Mouse (Mus musculus) neural tube, embryonic 10.5 days (tissue): ENCODE measurements at regions not wholly inside any gene's neighbourhood (a gene's known extent, or its start where the extent isn't known, plus 50 kb on each side); places are given as distances from the start of the nearest gene placed in this dataset.
A peak's percentile ranks its signal among the peaks of the same experiment; 100 is the strongest.

Experiments
- DNase-seq: peaks from one replicate; pipeline ENCODE4 v3.0.0-alpha.2; 2017; ENCODE audit warnings: low spot score; ENCODE audit errors: extremely low spot score

DNA sequence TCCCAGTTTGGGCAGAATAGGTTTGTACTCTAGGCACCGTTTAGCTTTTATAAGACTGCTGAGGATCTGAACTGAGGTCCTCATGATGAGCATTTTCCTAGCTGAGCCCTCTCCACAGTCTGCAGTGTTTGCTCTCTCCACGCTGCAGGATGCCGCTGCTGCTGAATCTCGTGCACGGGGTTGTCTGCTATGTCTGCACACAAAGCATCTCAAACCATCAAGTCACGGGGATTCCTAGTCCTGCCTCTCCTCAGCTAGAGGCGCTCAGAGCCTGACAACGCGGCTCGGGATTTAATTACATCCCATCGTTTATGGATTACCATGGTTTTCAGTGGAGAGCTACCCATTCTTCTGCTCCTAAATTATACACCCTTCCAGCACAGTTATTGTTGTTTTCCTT is 175.6 kb downstream of the Rnf144b start:
- no peak for DNase-seq

DNA sequence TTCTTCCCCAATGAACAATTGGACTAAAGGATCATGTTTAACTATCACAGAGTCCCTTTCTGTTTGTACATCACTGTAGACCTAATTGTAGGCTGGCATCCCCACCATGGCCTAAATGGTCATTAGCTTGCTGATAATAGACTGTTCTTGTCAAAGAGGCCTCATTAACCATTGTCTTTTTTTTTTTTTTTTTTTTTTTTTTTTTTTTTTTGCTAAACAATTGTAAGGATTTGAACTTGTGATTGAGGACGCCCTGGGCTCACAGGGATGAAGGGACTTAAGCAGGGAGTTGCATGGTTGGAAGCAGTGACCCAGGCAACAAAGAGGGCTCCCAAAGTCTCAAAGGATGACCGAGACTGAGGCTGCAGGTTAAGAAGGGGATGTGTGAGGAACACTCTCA is 178.0 kb downstream of the Rnf144b start:
- DNase-seq: no peak

DNA sequence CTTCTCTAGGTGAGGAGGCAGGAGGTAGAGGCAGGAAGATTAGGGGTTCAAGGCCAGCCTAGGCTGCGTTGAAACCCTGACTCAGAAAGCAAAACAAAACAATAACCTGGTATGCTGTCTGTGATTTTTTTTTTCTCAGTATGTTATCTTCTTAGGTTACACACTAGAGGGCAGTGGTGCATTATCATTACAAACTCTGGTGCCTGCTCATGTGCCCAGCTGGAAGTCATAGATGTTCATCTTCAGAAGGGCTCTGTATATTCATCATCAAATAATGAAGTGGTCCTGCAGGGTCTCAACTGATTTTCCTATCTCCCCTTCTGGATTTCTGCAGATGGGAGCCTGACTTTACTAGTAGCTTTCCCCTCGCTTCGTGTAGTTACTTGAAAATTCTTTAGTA is 178.6 kb downstream of the Rnf144b start:
- DNase-seq: no peak

DNA sequence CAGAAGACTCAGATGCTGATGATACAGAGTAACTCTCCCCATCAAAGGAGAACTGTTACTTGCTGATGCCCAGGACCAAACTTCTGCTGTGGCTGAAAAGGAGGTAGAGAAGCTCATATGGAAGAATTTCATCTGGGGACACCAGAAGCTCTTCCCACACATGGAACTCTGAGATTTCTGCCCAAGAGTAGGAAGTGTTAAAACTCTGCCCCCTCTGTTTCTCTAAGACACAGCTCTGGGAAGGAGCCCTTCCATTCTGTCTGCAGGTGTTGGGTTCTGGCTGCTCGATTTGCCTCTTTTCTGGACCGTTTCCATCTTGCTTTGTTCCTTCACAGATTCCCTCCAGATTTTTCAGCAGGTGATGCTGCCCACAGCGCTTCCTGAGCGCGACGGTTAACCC is 187.0 kb downstream of the Rnf144b start:
- DNase-seq: no peak

DNA sequence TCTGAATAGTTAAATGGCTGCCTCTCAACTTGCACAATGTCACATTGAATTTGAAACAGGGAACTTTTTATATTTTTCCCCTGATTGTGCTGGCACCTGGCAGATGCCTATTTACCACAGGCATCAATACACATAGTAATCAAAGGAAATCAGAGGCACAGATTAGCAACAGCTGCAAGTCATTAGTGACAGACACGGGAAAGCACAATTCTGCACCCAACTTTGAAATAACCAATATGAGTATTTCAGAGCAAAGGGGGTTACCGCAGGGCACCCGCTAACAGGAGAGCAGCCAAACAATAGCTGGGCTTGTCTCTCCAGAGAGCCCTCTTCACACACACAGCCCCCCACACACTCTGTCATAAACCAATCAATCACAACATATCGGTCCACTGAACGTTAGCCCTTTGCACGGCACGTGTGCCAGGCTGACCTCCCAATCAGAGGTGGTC is 188.3 kb downstream of the Rnf144b start:
- no peak for DNase-seq

DNA sequence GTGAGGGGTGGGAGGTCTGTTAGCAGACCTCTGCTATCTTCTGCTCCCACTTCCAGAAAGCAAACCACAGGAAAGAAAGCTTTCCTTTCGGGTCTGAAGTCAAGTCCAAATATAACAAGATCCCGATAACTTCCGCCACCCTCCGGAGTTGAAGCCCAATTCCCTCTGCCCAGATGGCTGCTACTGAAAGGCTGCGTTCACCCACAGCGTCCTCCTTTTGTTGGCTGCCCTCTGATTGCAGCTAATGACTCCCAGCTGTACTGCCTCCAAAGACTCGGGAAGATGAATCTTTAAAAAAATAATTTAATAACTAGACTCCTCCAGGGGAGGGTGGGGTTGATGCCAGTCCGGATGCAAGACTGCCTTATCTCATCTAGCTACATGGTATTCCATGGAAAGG is 197.1 kb downstream of the Rnf144b start:
- no peak for DNase-seq

DNA sequence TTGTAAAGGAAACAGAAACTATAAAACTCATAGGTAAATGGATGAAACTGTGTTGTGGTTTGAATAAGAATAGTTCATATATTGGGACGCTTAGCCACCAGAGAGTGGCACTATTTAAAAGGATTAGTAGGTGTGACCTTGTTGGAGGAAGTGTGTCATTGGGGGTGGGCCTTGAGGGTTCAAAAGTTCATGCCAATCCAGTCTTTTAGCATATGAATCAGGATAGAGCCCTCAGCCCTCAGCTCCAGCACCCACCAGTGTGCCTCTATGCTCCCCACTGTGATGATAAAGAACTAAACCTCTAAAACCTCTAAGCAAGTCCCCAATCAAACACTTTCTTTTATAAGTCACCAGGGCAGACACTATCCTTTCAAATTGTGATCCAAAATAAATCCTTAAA is 199.4 kb downstream of the Rnf144b start:
- DNase-seq: no peak

DNA sequence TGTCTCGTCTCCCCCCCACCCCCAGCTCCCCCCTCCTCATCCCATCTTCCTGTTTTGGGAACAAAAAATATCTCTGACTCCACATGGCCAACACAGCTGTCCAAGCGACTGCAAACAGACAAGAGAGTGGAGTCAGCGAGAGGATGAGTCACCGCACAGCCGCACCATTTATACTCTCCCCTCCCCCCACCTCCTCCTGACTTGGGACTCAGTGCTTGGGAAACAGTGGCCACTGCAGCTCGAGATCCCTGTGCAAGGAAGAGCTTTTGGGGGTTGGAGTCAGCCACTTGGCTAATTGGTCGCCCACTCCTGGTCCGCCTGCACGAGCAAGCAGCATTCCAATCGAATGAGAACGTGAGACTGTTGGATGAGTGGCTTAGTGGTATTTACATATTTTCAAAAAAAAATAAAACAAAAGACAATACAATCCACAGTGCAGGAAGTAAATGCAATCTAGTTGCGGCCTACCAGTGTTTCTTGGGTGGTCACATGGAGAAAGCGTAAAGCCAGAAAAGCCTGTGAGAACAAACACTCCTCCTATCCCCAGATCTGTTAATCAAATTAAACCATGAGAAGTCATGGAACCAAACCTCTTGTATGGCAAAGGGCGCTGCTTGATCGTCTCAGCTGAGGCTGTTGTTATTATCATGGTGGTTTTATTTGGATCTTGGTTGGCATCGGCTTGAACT is 213.7 kb downstream of the Rnf144b start:
- DNase-seq: no peak

DNA sequence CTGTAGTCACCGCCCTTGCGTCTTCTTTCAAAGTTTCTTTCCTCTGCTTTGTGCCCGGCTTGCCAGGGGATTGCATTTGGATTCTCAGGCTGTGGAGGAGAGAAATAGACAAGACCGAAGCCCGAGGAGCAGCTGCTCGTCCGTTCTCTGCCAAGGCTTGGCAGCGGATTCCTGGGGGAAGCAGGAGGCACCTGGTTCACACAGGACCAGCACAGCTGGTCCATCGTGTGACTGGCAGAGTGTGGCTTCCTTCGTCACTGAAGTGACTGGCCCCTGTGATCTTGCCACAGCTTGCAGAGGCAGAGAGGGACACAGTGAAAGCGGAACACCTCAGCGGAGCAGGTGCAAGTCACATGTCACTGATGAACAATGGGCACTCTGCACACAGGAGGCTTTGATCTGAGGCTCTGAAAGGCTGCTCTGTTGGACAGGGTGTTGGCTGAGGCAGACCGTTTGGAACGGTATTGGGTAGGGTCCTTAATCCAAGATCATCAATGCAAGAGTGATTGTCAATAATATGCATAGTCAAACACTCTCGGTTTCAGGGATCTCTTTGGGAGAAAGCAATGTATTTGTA is 214.5 kb downstream of the Rnf144b start:
- no peak for DNase-seq

DNA sequence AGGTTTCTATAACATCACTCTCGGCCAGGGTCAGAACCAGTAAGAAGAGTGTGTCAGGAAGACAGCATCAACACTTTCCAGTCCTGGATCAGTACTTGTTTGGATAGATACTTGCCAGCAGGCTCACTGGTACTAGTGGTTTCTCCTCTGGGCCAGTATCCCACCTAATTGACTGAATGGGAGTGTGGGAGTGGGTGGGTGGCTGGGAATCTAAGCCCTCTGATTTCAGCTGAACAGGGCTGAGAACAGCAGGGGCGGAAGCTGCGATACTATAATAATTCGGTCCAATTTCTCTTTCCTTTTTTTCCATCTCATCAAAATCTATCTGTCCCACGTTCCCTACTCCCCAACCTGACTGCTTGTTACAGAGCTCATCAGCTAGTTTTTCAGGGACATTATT is 217.0 kb downstream of the Rnf144b start:
- no peak for DNase-seq

DNA sequence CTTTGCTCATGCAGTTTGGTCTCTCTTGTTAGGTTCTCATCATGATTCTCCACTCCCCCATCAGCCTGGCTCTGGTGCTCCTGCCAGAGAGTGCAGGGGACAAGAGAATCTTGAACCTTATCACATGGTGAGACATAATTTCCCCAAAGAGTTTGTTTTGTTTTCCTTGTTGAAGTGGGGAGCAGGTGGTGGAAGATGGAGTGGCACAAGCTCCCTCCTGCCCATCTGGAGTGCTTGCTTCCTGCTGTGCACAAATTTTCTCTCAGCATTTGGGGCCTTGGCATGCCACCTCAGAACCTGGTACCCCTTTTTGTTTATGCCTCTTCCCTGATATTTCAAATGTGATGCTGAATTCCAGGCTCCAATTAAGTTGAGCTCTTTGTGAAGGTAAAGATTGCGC is 219.9 kb downstream of the Rnf144b start:
- DNase-seq: no peak

DNA sequence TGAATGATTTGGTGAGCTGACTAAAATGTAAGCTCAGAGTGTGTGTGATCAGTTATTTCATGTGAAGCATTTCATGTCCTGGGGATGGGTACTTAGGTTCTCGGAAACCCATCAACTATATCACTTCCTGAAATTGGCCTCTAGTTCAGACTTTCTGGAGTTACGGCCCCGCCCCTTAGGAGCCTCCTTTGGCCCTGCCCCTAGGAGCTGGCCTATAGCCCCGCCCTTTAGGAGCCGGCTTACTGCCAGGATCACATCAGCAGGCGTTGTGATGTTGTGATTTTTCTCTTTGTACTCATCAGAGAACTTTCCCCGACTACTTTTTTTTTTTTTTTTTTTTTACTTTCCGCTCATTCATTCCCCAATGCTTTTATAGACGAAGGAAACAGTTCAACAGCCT is 223.1 kb downstream of the Rnf144b start:
- DNase-seq: no peak

DNA sequence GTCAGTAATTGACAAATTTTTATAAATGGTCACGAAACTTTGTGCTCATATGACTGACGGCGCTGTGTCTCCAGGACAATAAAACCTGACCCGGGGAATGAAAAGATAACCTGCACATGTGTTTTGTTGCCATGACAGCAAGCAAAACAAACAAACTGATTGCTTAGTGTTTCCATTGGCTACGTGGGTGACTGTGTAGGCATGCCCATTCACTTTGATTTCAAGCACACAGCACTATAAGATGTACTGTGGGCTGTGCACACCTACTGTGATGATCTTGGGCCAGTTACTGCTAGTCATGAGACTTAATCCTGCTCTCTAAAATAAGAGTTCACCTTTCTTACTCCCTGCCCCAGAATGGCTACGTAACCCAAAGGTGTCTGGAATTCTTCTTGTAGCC is 225.4 kb downstream of the Rnf144b start:
- DNase-seq: no peak

DNA sequence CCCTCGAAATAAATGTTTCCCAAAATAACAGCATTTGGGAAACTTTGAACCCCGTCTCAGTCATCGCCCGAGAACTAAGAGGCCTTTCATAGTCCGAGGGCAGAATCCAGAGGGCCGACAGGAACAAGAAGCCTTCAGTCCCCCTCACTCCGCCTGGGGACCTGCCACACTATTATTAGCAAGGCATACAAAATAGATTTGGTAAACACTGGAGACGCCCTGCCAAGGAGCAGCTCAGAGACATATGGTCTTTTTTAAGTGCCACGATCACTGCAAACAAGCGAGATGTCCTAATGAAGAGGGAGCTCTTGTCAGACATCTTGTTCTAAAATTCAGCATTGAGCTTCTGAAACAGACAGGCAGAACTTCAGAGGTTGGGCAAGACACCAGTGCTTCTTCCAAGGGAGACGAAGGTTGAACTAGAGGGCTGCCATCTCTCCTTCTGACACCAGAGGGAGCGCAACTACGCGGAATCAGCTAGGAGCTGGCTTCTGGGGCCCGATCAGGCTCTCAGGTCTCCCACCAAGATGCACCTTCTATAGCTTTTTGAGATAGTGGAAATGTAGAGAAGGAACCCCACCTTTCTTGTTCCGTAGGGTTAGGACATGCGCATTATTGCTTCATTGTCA is 226.2 kb downstream of the Rnf144b start:
- peak; percentile 75 for DNase-seq

DNA sequence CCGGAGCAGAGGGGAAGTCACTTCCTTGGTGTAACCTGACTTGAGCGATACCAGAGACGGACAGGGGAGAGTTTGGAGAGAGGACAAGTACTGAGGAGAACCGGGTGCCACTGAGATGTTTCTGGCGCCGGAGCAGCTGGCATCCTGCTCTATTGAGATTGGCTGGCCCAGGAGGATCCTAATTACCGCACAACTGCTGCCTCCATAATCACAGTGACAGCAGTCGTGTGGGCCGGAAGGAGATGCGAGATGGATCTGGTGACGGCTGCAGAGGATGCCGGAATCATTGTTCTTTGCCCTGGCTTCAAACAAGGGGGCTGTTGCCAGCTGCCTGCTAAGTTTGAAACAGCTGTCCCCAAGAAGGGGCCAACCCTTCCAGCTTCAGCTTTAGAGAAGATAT is 232.0 kb downstream of the Rnf144b start:
- no peak for DNase-seq

DNA sequence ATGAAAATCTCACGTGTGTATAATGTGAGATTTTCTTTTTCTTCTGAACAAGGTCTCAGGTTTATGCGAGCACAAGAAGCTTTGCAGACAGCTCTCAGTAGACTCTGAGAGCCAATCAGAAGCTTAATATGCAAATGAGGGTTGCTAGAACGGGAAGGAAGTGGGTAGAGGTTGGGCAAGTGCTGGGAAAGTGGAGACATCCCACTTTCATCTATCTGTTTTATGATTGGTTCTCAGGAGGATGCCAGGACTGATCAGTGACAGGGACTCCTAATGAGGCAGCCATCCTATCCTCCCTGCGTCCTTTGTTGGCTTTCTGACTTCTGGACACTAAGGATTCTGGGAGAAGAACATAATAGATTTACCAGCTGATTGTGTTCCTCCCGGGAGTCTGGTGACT is 232.7 kb downstream of the Rnf144b start:
- no peak for DNase-seq

DNA sequence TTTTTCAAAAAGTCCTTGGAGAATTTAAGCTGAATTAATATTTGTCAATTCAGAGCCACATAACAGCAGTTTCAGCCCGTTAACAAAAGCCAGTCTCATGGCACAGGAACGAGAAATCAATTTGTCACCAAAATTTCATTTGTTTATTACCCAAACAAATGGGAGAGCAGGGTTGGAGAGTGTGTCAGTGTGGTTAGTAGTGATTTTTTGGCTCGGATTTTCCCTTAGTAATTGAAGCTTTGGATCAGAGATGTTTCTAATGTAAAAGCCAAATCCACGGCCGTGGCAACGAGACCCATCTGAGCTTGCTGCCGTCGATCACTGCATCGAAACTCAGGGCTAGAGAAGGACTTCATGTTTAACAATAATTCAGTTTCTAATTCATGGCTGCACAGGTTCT is 236.5 kb downstream of the Rnf144b start:
- DNase-seq: no peak

DNA sequence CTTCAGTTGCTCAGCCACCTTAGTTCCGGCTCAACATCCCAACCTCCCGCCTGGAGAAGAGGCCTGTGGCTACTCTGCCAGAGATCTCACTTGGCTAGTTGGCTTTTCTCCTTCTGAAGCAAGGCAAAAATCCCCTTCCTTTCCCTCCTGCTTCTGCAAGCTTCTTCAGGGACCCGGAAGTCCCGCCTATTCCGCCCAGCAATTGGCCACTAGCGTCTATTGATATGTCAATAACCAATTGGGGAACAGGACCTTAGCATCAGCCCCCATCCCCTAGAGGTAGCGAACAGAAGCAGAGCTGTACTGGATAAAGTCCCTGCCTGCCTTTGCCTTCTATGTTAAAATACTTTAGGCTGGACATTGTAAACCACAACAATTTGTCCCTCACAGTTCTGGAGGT is 243.3 kb downstream of the Rnf144b start:
- DNase-seq: no peak

DNA sequence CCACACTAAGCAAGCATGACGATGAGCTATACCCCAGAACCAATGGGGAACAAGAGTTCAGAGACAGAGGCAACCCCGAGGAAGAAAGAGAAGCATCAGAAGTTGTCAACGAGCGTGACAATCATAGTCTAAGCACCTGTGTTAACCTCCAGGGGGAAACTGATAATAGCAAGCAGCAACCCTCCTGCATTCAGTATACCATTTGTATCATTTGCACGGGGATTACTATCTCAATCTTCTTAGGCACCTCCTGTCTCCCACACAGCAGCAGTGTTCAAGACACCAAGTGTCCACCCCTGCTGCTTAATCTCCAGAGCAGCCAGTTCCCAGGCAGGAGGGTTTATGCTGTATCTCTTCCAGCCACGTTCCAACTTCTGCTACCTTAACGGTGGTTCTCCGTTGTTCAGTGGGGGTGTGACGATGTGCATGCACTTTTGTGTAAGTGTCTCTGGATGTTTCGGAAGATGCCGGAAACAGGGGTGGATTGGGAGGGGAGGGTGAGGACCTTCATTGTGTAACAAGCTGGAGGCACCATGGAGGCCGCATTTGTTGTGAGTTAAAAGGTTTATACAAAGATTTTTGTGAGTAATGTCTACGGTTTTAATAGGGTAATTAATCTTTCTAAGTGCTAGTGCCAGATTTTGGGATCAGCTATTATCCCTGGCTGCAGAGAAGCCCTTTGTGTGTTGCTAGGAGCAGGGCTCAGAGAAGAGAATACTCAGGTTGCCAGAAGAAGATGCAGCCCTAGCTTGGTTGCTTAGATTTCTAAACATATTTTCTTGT is 245.8 kb downstream of the Rnf144b start:
- DNase-seq: no peak

DNA sequence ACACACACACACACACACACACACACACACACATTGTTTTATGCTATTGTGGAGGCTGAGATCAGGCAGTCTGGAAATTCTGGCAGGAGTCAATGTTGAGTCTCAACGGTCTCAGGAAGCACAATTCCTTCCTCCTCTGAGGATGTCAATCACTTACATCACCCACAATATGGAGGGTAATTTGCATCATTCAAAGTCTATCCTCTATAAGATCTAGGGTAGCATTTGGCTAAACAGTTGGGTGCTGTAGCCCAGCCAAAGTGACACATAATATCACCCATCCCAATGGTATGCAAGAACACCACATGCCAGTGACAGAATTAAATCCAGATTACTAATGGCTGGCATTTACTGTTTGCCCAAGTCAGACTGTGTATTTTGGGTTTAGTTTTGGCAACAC is 252.1 kb downstream of the Rnf144b start:
- no peak for DNase-seq

DNA sequence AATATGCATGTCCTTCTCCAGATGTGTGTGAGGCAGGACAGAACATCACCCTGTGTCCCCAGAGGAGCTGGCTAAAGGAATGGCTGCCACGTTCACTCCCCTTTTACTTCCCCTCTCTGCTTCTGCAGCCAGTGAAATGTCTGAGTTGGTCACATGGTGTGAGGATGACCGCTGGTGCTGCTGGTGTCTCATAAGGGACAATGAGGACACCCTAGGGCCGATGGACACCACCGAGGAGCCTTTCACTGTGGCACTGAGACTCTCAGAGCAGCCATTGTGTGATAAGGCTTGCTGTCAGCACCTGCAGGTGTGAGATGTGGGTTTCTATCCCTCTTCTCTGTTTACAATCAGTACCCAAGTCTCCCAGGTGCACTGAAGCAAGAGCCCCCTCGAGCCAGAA is 268.6 kb downstream of the Rnf144b start:
- no peak for DNase-seq

DNA sequence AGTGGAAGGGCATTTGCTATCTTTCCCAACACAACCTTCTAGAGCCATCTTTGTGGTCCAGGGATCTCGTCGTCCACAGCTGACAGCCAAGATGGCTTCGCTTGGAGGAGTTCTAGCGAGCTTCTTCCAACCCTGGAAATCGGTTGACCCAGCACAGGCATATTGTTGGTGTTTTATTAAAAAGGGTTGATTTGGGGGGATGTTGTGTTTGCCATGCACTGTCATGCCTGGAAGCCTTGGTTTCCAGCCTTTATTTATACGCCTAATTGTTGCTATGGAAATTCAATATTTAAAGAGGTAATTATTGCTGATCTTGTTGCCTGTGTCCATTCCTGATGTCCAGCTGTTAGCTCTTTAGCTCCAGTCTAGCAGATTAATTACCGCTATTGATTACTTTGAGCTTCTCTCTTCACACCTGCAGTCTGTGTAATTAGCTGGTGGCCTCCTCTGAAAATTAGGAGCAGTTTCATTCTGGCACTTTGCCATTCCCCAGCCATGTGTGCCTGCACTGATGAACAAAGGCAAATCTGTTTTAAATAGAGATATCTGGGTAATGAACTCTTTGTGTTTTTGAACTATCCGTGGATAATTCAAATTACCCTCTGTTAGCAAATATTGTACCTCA is 275.4 kb downstream of the Rnf144b start:
- no peak for DNase-seq
